Mouse (Mus musculus) ovary, adult 18-20 months (tissue): Measurements from ENCODE around the gene Fyttd1.
"Not testable (repeated sequence)": the region's sequence is repeated elsewhere in the genome, so short reads cannot be mapped to it uniquely, and the experiment has no call there.

Experiments used
- DNase-seq: peaks from one replicate; pipeline ENCODE4 v3.0.0; 2022; ENCODE audit warnings: low spot score, mixed read lengths

The Fyttd1 gene

DNA sequence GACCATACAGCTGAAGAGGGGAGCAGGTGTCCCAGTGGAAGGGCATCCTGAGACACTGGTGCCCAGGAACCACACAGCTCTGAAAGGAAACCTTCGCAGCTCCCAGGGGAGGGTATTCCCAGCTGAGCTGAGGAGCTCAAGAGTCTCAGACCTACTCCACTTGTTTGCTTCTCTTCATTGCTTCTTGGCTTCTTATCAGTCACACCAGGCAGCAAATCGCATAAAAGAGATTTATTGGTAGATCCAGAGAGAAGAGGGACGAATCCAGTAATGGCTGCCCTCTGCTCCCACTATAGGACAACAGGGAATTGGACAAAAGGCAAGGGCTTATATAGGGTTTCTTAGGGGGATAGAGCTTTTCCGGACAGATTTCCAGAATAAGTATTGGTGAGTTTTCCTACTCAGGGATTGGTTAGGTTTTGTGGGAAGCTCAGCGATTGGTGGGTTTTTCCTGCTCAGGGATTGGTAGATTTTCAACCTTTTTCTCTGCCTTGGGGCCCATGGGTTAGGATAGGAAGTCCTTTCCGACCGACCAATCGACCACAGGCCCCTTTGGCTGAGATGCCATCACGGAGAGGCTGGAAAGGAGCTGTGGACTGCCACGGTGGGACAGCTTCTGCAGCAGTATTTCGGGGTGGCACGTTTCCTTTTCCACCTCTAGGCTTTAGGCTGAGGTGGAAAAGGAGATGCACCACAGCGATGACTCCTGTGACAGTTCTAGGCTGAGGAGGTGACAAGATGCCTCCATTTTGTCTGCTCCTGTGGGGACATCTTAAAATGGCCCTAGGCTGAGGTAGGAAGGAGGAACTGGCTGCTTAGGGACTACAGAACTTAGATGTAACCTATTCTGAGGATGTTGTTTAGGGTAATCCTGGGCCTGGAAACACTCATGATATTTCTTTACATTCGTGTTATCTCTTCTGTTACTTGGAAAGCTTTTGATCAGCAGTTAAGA, 1.9 kb downstream of the Fyttd1 start:
- DNase-seq: no peak

DNA sequence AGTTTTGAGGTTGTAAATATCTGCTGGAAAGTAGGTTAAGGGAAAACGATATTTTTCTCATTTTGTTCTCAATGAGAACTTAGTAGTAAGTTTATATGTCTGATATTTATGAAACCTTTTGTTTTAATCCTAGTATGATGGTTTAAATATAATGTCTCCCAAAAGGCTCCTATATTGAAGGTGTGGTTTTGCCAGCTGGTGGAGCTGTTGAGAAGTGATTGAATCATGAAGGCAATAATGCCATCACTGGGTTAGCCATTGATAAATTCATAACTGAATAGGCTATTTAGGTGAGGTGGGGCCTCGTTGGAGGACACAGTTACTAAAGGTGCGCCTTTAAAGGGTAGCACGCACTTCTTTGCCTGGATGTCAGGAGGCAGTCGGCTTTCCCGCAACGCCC, 4.2 kb downstream of the Fyttd1 start:
- DNase-seq: no peak

DNA sequence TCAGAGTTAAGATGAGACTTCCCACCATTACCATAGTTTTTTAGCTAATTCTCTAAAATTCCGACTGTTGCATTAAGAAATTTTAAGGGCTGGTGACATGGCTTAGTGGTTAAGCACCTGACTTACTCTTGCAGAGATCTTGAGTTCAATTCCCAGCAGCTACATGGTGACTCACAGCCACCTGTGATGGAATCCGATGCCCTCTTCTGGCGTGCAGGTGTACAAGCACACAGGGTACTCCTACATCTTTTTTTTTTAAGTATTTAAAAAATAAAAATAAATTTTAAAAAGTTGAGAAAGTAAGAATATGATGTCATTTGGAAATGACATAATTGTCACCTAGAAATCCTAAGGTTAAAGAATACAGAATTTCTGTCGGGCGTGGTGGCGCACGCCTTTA, 10.7 kb downstream of the Fyttd1 start:
- DNase-seq: no peak

DNA sequence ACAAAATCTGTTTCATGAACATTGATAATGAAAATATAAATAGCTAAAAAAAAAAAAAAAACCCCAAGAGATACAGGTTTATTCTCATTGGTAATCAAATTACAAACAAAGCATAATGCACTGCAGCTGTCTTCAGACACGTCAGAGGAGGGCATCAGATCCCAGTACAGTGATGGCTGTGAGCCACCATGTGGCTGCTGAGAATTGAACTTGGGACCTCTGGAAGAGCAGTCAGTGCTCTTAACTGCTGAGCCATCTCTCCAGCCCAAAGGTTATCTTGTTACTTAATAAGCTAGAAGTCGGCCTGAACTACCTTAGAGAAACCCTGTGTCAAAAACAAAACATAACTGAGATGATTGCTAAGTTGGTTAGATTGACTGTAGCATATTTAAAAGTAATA, 12.6 kb downstream of the Fyttd1 start:
- DNase-seq: no peak

DNA sequence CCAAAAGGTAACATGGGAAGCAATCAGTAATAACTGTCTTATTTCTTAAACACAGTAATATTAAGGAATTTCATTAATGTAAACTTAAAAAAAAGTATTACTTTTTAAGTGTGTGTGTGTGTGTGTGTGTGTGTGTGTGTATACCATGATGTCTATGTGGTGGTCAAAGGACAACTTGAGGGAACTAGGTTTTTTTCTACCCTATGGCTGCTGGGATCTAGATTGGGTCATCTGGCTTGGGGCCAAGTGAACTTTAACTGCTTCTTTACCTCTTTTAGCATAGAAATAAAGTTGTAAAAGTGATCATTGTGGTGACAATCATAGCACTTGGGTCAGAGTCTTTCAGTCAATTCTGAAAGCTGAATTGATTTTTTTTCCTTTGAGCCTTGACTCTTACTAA, 18.8 kb downstream of the Fyttd1 start:
- no peak for DNase-seq

DNA sequence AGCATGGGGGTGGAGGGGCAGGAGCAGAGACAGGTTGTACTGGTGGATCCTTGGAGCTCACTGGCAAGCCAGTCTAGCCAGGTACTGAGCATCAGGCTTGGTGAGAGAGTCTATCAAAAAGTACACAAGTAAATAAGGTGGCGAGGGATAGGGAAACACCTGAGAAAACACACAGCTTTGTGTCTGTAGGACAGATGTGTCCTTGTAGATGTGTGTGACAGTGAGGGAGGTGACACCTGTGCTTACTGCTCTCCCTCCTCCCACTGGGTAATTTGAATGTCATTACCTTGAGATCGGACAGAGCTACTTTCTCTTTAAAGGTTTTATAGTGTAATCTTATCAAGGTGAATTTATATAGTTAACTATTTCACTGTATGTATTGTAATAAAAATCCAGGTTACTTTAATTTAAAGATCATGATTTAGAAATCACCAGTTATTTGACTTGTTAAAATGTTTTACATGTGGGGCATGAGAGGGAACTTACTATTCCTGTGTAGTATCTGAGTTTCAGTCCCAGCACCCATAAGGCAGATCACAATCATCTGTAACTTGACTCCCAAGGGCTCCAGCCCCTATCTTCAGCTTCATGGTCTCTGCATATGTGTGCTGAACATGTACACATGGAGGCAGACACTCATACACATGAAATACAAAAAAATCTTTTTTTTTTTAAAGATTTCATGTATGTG, 24.2 kb downstream of the Fyttd1 start:
- DNase-seq: no peak

DNA sequence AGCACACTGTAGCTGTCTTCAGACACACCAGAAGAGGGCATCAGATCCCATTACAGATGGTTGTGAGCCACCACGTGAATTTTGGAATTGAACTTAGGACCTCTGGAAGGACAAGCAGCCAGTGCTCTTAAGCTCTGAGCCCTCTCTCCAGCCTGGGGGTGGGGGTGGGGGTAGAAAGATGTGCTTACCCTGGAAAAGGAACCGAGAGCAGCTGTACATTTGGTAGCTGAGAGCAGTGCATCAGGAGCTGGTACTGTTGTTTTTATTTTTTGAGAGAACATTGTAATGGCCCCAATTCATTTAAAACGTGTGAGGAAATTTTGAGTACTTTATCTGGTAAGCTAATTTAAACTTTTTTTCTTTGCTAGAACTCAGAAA, 24.7 kb downstream of the Fyttd1 start:
- no peak for DNase-seq

DNA sequence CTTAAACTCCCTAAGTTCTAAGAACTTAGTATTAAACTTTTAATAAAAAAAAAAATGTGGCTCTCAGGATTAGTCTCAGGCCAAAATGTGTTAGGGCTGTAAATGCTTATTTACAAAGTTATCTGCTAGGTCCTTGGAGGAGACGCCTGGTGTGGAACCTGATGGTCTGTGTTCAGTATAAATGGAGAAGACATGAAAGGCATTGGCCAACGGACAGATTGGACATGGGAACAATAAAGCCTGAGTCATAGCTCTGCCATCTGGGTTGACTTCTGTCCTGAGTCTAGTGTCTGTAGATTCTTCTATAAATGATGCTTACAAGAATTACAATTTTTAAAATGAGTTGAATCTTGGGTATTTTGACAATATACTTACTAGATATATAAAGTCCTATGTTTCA, 28.9 kb downstream of the Fyttd1 start:
- no peak for DNase-seq

DNA sequence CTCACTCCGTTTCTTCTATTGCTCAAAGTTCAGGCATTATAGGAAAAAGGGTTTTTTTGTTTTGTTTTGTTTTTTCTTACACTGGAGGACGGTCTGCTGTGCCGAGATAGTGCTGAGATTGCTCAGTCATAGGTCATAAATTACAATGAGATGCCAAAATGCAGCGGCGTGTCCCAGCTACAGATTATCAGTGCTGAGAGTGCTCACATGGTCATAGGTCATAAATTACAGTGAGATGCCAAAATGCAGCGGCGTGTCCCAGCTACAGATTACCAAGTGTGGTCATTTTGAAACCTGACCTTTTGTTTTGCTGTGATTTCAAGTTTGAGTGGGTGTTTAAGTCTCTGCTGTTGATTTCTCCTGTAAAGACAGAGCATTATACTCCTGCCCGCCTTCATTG, 29.4 kb downstream of the Fyttd1 start:
- DNase-seq: peak; percentile 42

DNA sequence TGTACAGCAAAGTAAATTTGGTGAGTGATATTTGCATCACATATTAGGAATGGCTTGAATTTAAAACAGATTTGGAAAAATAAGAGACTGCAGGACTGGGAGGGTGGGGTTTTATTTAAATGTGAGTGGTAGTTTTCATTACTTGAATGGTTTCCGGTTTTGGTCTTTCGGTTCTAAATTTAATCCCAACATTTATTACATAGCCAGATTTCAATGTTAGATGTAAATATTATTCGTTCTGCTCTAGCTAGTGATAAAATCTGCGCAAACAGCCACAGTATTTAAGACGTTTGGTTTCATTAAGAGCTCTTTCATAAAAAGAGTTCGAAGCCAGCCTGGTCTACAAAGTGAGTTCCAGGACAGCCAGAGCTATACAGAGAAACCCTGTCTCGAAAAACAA, 35.9 kb downstream of the Fyttd1 start:
- DNase-seq: no peak

DNA sequence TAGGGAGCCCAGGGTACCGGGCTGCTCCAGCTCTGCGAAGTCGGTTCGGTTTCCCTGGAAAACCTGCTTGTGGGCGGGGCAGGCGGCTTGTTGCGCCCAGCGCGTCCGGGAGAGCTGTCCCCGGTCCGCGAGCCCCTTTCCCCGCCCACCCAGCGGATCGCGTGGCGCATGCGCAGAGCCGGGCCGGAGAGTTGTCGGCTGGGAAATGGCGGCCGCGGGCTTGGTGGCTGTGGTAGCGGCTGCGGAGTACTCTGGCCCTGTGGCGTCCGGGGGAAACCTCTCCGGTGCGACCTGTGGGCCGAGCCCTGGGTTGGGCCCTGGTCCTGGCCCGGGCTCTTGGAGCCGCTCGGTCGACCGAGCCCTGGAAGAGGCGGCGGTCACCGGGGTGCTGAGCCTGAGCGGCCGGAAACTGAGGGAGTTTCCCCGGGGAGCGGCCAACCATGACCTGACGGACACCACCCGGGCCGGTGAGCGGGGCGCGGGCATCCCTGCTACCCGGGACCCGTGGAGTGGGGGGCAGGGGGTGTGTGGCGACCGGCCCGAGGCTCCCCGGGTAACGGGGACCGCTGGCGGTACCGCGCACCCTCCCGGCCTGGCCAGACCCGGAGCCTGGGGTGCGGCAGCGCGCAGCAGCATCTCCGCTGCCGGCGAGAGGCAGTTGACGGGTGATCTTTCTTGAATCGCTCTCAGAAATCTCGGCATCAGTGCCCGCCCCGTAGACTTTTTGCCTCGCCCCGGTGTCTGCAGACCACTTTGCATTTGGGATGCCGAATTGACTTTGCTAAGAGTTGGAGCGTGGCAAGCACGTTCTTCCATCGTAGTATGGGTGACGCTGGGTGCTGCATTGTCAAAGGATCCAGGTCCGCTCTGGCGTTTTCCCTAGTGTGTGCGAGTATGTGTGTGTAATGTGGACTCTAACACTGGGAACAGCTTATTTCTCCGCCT, 36.9 kb downstream of the Fyttd1 start, which contains the start of gene Lrch3:
TSS of gene Lrch3 (plus strand) at position 164 of the 945 bp plus-strand sequence.
- DNase-seq: peak; percentile 89

DNA sequence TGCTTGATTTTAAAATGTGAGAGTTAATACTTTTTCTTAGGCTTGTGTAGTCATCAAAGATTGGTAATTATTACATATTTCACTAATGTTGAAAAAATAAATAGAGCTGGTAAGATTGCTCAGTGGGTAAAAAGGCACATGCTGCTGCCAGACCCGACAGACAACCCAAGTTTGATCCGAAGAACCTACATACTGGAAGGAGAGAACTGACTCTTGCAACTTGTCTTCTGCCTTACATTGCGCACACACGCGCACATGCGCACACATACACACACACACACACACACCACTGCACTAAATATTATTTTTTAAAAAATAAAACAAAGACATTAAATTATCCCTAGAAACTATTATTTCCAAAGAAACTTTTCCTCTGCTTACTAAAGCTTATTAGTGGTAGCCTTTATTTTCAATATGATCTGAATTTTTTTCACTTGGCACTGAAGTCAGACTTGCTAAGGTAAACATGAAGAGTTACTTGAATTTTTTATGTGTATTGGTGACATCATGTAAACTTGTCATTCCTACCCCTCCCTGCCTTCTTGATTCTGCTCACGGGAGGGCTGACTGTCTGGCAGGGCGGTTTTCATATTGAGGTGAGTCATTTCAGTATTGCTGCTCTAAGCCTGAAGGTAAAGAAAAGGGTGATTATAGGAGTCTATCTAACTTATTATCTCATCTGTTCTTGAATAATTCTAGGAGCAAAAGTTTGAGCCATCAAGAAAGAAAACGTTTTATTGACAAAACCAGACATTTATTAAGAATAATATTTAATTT, 38.2 kb downstream of the Fyttd1 start:
- DNase-seq: no peak

DNA sequence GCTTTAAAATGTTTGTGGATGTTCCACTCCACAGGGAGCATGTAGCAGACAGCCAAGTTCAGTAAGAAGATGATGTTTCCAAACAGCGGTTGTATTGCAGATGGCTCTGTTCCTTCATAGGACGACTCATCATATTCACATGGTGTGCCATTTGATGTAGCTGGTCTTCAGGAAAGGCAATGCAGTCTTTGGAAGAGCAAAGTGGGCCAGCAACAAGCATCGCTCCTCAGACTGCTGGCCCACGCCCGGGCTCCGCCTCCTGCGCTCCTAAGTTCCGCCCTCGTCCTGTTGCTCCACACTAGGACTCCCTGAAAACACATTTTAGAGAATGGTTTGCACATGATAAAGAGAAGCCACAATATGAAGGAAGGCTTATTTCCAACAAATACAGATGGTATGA, 49.3 kb downstream of the Fyttd1 start:
- DNase-seq: not testable (repeated sequence)

DNA sequence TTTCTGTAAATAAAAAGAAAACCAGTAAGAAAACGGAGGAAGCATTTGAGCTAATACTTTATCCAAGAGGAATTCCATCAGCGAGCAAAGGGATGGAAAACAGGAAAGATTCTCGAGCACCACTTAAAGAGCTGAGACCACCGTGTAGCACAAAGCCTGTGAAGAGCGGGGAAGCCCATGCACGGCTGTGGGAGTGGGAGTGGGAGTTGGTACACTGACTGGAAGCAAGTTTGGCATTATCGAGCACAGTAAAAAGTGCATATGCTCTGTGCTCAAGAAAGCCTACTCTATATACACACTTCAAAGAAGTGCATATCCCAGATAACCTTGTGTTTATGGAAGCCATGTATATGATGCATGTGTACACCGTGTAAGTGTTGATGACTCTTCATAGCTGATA, 49.7 kb downstream of the Fyttd1 start:
- no peak for DNase-seq

DNA sequence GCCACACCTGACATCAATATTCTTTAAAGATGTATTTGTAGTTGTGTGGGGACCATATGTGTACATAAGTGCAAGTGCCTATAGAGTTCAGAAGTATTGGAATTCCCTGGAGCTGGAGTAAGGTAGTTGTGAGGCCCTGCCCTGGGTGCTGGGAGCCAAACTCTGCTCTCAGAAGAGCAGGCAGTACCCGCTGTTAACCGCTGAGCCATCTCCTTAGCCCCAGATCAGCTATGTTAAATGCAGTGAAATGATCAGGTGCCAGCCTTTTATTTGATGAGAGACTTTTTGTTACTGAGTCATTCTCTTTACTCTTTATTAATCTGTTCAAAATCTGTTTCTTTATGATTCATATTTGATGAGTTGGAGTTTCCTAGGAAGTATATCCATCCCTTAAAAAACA, 52.6 kb downstream of the Fyttd1 start:
- no peak for DNase-seq

DNA sequence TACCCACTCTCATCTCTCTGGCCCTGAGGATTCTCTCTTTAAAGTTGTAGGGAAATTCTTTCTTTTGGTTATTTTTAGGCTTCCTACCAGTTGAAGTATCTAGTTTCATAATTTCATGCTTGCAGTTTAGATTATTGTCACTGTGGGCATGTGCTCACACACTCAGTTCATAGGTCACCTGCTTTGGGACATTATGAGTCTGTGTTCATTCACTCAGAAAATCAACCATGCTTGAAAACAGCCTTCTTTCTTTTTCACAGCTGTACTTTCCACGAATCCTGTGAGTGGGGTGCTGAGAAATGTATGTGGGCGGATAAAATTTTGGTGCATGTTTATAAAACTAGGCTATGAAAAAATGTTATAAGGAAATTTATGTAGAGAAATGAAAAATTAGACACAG, 57.2 kb downstream of the Fyttd1 start:
- DNase-seq: no peak

DNA sequence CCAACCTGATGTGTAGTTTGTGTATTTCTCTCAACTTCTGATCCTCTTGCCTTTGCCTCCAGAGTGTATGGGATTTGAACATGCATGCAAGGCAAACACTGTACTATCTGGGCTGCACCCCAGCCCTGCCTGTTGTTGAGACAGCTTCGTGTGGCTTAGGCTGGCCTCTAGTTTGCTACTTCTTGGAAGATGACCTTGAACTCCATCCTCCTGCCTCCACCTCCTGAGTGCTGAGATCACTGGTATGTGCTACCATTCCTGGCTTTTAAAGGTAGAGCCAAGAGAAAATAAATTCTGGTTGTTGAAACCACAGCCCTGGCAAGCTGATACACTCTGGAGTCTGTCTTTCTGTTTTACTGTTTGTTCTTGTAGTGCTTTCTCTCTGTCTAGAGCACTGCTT, 57.8 kb downstream of the Fyttd1 start:
- DNase-seq: no peak

DNA sequence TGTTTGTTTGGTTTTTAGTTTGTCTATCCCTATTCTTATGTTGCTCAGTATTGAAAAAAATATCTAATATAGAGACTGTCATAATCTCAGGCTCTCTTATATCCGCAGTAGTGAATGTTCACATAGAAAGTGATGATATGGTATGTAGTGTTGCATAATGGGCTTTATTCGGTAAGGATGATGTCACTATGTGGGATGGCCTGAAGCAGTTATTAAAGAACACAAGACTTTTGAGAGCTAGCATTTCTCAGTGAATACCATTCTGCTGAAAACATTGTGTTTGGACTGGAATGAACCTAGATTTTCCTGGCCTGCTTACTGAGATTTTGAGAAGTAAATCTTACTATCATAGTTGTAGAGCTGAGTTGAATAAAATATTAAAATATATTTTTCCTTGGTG, 60.1 kb downstream of the Fyttd1 start:
- no peak for DNase-seq

DNA sequence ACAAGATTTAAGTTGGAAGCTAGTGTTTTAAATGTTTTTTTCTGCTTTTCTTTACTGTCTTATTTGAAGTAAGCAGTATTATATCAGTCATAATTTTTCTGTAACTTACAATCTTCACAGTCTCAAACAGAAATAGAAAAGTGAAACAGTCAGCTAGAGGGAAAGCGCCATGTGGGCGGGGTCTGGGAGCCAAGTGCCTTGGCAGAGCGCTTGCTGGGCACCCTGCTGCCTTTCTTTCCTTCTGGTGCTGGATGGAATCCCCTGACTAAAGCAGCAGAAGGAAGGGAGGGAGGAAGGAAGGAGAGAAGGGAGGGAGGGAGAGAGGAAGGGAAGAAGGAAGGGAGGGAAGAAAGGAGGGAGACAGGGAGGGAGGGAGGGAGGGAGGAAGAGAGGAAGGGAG, 62.0 kb downstream of the Fyttd1 start:
- not testable (repeated sequence) for DNase-seq

DNA sequence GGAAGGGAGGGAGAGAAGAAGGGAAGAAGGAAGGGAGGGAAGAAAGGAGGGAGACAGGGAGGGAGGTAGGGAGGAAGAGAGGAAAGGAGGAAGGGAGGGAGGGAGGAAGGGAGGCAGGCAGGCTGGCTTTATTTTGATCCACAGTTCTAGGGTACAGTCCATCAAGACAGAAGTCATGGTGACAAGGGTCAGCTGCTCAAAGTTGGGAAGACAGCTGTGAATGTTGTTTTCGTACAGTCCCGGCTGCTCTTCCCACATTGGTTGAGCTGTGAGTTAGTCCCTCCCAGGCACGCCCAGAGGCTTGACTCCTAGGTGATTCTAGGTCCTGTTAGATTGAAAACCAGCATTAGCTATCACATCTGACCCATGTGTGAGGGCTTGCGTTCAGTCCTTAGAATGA, 62.4 kb downstream of the Fyttd1 start:
- DNase-seq: not testable (repeated sequence)

DNA sequence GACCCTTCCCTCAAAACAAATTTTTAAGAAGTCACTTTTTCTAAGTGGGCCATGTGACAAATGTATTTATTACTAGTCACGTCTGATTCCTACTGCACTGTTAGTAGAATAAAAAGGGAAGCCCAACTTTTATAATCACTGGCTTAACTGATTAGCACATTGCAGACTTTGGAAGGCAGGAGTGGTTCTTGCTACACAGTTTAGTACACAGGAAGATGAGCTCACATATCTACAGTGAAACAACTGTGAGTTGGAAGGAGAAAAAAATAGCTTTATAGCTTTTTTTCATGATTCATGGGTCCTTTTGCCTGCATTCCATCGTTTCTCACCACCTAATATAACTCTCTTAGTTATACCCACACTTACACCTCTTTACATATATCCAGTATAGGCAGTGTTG, 63.9 kb downstream of the Fyttd1 start:
- not testable (repeated sequence) for DNase-seq
